Mouse (Mus musculus) adrenal gland, adult (tissue): ENCODE results near the gene Gm11032.
"Not testable (repeated sequence)": the region's sequence is repeated elsewhere in the genome, so short reads cannot be mapped to it uniquely, and the experiment has no call there.

Experiments
- DNase-seq, 2 experiments: peaks; one replicate each; pipeline ENCODE4 v3.0.0; 2022 to 2023; ENCODE audit warnings: low spot score in 1 of 2; ENCODE audit not compliant: inconsistent age in 2 of 2

The Gm11032 gene

GRCm38 (mm10) chr11:4622997-4623396, 3.1 kb downstream of the Gm11032 start:
- no peak for DNase-seq

- no peak for DNase-seq
Measured at GRCm38 (mm10) chr11:4625931-4626330, 6.1 kb downstream of the Gm11032 start.

- DNase-seq, result no peak
Measured at GRCm38 (mm10) chr11:4627636-4628035, 7.8 kb downstream of the Gm11032 start.

- no peak for DNase-seq
Measured at GRCm38 (mm10) chr11:4629861-4630280, 10.0 kb downstream of the Gm11032 start.

- DNase-seq, result peak; percentile 70 to 76
Measured at GRCm38 (mm10) chr11:4633420-4633819, 13.6 kb downstream of the Gm11032 start.

- no peak for DNase-seq
Measured at GRCm38 (mm10) chr11:4634395-4634794, 14.5 kb downstream of the Gm11032 start.

GRCm38 (mm10) chr11:4636782-4637342, 17.0 kb downstream of the Gm11032 start:
- no peak for DNase-seq

GRCm38 (mm10) chr11:4637534-4638234, 17.8 kb downstream of the Gm11032 start, which contains the start of gene Ascc2:
Ascc2 (plus strand) TSS chr11:4637747.
- peak; percentile 98 to 99 for DNase-seq

GRCm38 (mm10) chr11:4638261-4638660, 18.4 kb downstream of the Gm11032 start:
- no peak for DNase-seq

- DNase-seq, result no peak
Measured at GRCm38 (mm10) chr11:4641185-4641584, 21.3 kb downstream of the Gm11032 start.

GRCm38 (mm10) chr11:4643722-4644121, 23.9 kb downstream of the Gm11032 start:
- DNase-seq, result no peak

GRCm38 (mm10) chr11:4645180-4645579, 25.3 kb downstream of the Gm11032 start:
- not testable (repeated sequence) for DNase-seq

- DNase-seq, result no peak
Measured at GRCm38 (mm10) chr11:4646409-4646808, 26.5 kb downstream of the Gm11032 start.

- no peak for DNase-seq
Measured at GRCm38 (mm10) chr11:4659818-4660217, 40.0 kb downstream of the Gm11032 start.

- DNase-seq, result no peak
Measured at GRCm38 (mm10) chr11:4660309-4661025, 40.6 kb downstream of the Gm11032 start.

- DNase-seq, result peak; percentile 62 to 77
Measured at GRCm38 (mm10) chr11:4661324-4661723, 41.5 kb downstream of the Gm11032 start.

- DNase-seq, result no peak
Measured at GRCm38 (mm10) chr11:4661871-4662495, 42.1 kb downstream of the Gm11032 start.

- DNase-seq, result no peak
Measured at GRCm38 (mm10) chr11:4662496-4662878, 42.6 kb downstream of the Gm11032 start.
